Mouse (Mus musculus) liver, embryonic 16.5 days (tissue): ENCODE measurements around the gene Pde3b. TPM values are rescaled to one million over a fixed set of nuclear protein-coding genes. Genes with fewer than 3 reads are reported as not detected.
A peak's percentile ranks its signal among the peaks of the same experiment; 100 is the strongest.
"Not testable (repeated sequence)": the region's sequence is repeated elsewhere in the genome, so short reads cannot be mapped to it uniquely, and the experiment has no call there.

ENCODE experiments used
- ATAC-seq: fragments of 200-750 bp; cut with Nextera tagmentation; 2 replicates; pipeline ENCODE4 v1.8.0; 2017; ENCODE audit warnings: low read depth, mild to moderate bottlenecking, moderate number of reproducible peaks, moderate library complexity
- H3K27ac ChIP-seq: fragments of 300-500 bp; sonication (generic); 2 replicates; pipeline ENCODE4 v1.5.1; 2014; ENCODE audit warnings: mild to moderate bottlenecking, low read length
- H3K27me3 ChIP-seq: fragments of 300-500 bp; sonication (generic); 2 replicates; pipeline ENCODE4 v1.6.1; 2014; ENCODE audit warnings: low read depth, low read length, mixed read lengths; ENCODE audit not compliant: control insufficient read depth, insufficient read depth
- H3K36me3 ChIP-seq: fragments of 300-500 bp; sonication (generic); 2 replicates; pipeline ENCODE4 v1.6.1; 2014; ENCODE audit warnings: mild to moderate bottlenecking; ENCODE audit not compliant: control insufficient read depth, insufficient read depth
- H3K4me1 ChIP-seq: fragments of 300-500 bp; sonication (generic); 2 replicates; pipeline ENCODE4 v1.6.1; 2014; ENCODE audit warnings: low read depth, low read length, mixed read lengths; ENCODE audit not compliant: control insufficient read depth
- H3K4me2 ChIP-seq: fragments of 300-500 bp; sonication (generic); 2 replicates; pipeline ENCODE4 v1.6.1; 2014; ENCODE audit warnings: low read depth, low read length, mixed read lengths
- H3K4me3 ChIP-seq: fragments of 300-500 bp; sonication (generic); 2 replicates; pipeline ENCODE4 v1.5.1; 2014; ENCODE audit warnings: low read depth, mild to moderate bottlenecking, low read length
- H3K9ac ChIP-seq: fragments of 300-500 bp; sonication (generic); 2 replicates; pipeline ENCODE4 v1.6.1; 2014; ENCODE audit warnings: low read depth, low read length
- H3K9me3 ChIP-seq: fragments of 300-500 bp; sonication (generic); replicated peaks from 2 replicates; pipeline ENCODE4 v1.6.1; 2016; ENCODE audit warnings: low read length; ENCODE audit not compliant: control insufficient read depth
- WGBS: fragments of 180-500 bp; shearing (Covaris S2); extraction: QIAGEN DNeasy Blood & Tissue Kit; methylation state at CpG from one replicate; pipeline ENCODE4 v1.1.7; 2014; ENCODE audit not compliant: insufficient replicate concordance; 5-methylcytosine and 5-hydroxymethylcytosine counted together
- polyA plus RNA-seq: library from polyadenylated mRNA; unstranded; fragments of >200 nt; fragmentation: Nextera tagmentation; extraction: Ambion mirVana; gene quantifications from 2 replicates; pipeline ENCODE4 v1.2.1, GENCODE M21; 2015

Gene Pde3b
- polyA plus RNA-seq, 1 experiment from 2014 or later = 2.0 TPM

GRCm38 (mm10) chr7:114492540-114492939, 77.5 kb downstream of the Pde3b start:
- Histone ChIP-seq H3K4me1 (no peaks in the 10 kb centered on the region), H3K9ac (no peak overlapping the region), H3K4me3 (no peak overlapping the region), H3K9me3 (no peaks in the 10 kb centered on the region), H3K4me2 (no peak overlapping the region), H3K36me3 (no peaks in the 10 kb centered on the region), H3K27ac (no peak overlapping the region), H3K27me3 (no peaks in the 10 kb centered on the region)
- no peak for ATAC-seq

- Histone ChIP-seq H3K4me2 (no peak overlapping the region), H3K4me3 (no peak overlapping the region), H3K36me3 (no peaks in the 10 kb centered on the region), H3K4me1 (no peaks in the 10 kb centered on the region), H3K27ac (no peak overlapping the region), H3K27me3 (no peaks in the 10 kb centered on the region), H3K9me3 (no peaks in the 10 kb centered on the region), H3K9ac (no peak overlapping the region)
- no peak for ATAC-seq
- 75% methylated on average over 5 of the region's 5 CpGs for WGBS
Observed at GRCm38 (mm10) chr7:114494033-114494432, 79.0 kb downstream of the Pde3b start.

GRCm38 (mm10) chr7:114499293-114499692, 84.2 kb downstream of the Pde3b start:
- Histone ChIP-seq H3K4me1 (no peaks in the 10 kb centered on the region), H3K9ac (no peak overlapping the region), H3K36me3 (no peaks in the 10 kb centered on the region), H3K4me3 (no peak overlapping the region), H3K27me3 (no peaks in the 10 kb centered on the region), H3K27ac (no peak overlapping the region), H3K4me2 (no peak overlapping the region), H3K9me3 (no peaks in the 10 kb centered on the region)
- WGBS = 64% methylated on average over 1 of the region's 1 CpGs
- no peak for ATAC-seq

- Histone ChIP-seq H3K27ac (no peak overlapping the region), H3K4me1 (no peaks in the 10 kb centered on the region), H3K4me3 (no peak overlapping the region), H3K27me3 (no peaks in the 10 kb centered on the region), H3K9ac (no peak overlapping the region), H3K36me3 (no peaks in the 10 kb centered on the region; the same call in 1 of the 2 replicates), H3K4me2 (no peak overlapping the region), H3K9me3 (no peaks in the 10 kb centered on the region)
- 58% methylated on average over 2 of the region's 2 CpGs for WGBS
- no peak for ATAC-seq
Observed at GRCm38 (mm10) chr7:114508879-114509278, 93.8 kb downstream of the Pde3b start.

- no peaks in the 10 kb centered on the region for H3K9me3 ChIP-seq
- ATAC-seq = no peak
- H3K9ac ChIP-seq = no peak overlapping the region
- no peaks in the 10 kb centered on the region for H3K4me1 ChIP-seq
- H3K27ac ChIP-seq = no peak overlapping the region
- H3K4me3 ChIP-seq = no peak overlapping the region
- no peaks in the 10 kb centered on the region for H3K27me3 ChIP-seq
- 79% methylated on average over 1 of the region's 1 CpGs for WGBS
- no peaks in the 10 kb centered on the region; the same call in 1 of the 2 replicates for H3K36me3 ChIP-seq
- no peak overlapping the region for H3K4me2 ChIP-seq
Observed at GRCm38 (mm10) chr7:114520122-114520521, 105.0 kb downstream of the Pde3b start.

- ATAC-seq = no peak
- Histone ChIP-seq H3K27ac (no peak overlapping the region), H3K9me3 (no peaks in the 10 kb centered on the region), H3K4me2 (no peak overlapping the region), H3K27me3 (no peaks in the 10 kb centered on the region), H3K9ac (no peak overlapping the region), H3K4me3 (no peak overlapping the region), H3K4me1 (no peaks in the 10 kb centered on the region), H3K36me3 (no peaks in the 10 kb centered on the region; the same call in 1 of the 2 replicates)
- 55% methylated on average over 1 of the region's 1 CpGs for WGBS
Observed at GRCm38 (mm10) chr7:114526245-114526644, 111.2 kb downstream of the Pde3b start.

GRCm38 (mm10) chr7:114536179-114536578, 121.1 kb downstream of the Pde3b start:
- no peak overlapping the region for H3K27ac ChIP-seq
- no peak overlapping the region for H3K4me2 ChIP-seq
- H3K27me3 ChIP-seq = no peaks in the 10 kb centered on the region
- no peaks in the 10 kb centered on the region for H3K9me3 ChIP-seq
- no peaks in the 10 kb centered on the region; the same call in none of the 2 replicates for H3K36me3 ChIP-seq
- H3K4me3 ChIP-seq = no peak overlapping the region
- H3K4me1 ChIP-seq = no peaks in the 10 kb centered on the region
- H3K9ac ChIP-seq = no peak overlapping the region
- 64% methylated on average over 1 of the region's 1 CpGs for WGBS
- no peak for ATAC-seq

GRCm38 (mm10) chr7:114562531-114563241, 147.6 kb downstream of the Pde3b start, which contains the start of gene Cyp2r1:
TSS of gene Cyp2r1 (minus strand) at chr7:114562972.
- Histone ChIP-seq H3K4me1 (peaks cover 4% of the 10 kb centered on the region), H3K4me2 (peak within 1 kb of the TSS; percentile 64), H3K4me3 (peak within 1 kb of the TSS; percentile 58), H3K27me3 (no peaks in the 10 kb centered on the region), H3K9me3 (no peaks in the 10 kb centered on the region), H3K9ac (peak within 1 kb of the TSS; percentile 50), H3K36me3 (no peaks in the 10 kb centered on the region), H3K27ac (peak within 1 kb of the TSS; percentile 80)
- 3% methylated on average over 55 of the region's 56 CpGs for WGBS
- peak; percentile 97 for ATAC-seq

- not testable (repeated sequence) for H3K27me3 ChIP-seq, H3K4me1 ChIP-seq, H3K9me3 ChIP-seq, H3K9ac ChIP-seq, H3K27ac ChIP-seq, H3K4me2 ChIP-seq, H3K36me3 ChIP-seq, H3K4me3 ChIP-seq, ATAC-seq
- 67% methylated on average over 4 of the region's 4 CpGs for WGBS
Observed at GRCm38 (mm10) chr7:114573866-114574265, 158.8 kb downstream of the Pde3b start.
